Mouse (Mus musculus): ENCODE results near the gene Zcchc18. TPM values are rescaled to one million over a fixed set of nuclear protein-coding genes. Genes with fewer than 3 reads are reported as not detected.
"Not testable (repeated sequence)": the region's sequence is repeated elsewhere in the genome, so short reads cannot be mapped to it uniquely, and the experiment has no call there.

Gene Zcchc18
- 51.7 and 55.0 TPM in 2 replicates for polyA plus RNA-seq (2016; fragmentation: Nextera tagmentation; extraction: Ambion mirVana)

GRCm38 (mm10) chrX:136992978-136993547 lies at the start of gene Zcchc18:
Gene Zcchc18, plus strand, starts transcription at chrX:136993155.
- Histone ChIP-seq H3K27ac (0 out of 2 replicates have a peak within 1 kb of the TSS, but pooled peaks have one; percentile 36), H3K9ac (peak within 1 kb of the TSS; percentile 38; the same call in 1 of the 2 replicates), H3K4me2 (replicated peaks) (peak within 1 kb of the TSS; percentile 55), H3K9me3 (no peaks in the 10 kb centered on the region), H3K4me3 (peak within 1 kb of the TSS; percentile 43), H3K4me1 (no peaks in the 10 kb centered on the region), H3K27me3 (peaks cover 18% of the 10 kb centered on the region), H3K36me3 (no peaks in the 10 kb centered on the region)
- WGBS = 14% methylated on average over 26 of the region's 26 CpGs
- ATAC-seq (ENCODE audit: insufficient number of reproducible peaks, insufficient read depth, low FRiP score, low TSS enrichment) = peak; percentile 98

DNA sequence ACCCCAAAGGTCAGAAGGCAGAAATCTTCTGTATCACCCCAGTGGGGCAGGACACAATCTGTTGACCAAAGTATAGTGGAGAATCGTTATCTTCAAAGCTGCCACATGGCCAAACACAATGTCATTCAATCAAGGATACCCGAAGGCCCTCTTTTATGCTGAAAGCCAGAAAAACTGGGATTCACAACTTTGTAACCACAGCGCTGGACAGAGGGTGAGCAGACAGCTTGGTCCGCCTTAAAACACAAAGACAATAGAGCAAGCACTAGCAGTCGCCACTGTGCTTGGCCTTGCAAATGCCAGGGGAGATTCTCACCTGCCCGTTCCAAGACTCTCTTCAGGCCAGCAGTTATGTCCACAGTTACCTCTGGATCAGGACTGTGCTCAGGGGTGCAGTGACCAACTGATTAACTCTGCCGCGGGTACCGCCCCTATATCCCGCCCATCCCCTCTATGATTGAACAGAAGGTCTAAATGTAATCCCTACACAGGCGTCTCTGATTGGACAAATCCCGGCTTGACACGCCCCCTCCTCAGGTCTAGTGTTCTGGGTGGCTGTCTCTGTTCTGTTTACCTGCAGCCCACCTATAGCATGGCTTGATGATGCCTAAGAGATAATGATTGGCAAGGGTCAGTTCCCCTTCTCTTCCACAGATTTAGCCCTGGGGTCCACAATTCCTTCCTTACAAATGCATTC lies 35.2 kb upstream of the Zcchc18 start:
- not testable (repeated sequence) for H3K9ac ChIP-seq

DNA sequence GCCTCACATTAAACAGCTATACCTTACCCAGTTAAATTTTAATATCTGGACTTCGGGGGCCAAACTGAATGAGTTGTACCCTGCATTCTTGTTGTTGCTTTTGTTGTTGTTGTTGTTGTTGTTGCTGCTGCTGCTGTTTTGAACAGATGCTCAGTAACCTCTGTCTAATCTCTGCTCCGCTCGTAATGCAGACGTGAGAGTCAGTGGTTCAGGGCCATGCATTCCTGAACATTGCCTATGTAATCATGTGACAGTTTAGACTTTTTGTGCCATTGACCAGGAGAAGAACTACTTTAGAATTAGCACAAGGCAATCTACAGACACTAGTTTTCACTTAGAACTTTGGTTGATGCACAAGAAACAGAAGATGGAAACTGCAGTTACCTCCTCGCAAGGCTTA lies 34.7 kb upstream of the Zcchc18 start:
- not testable (repeated sequence) for H3K4me1 ChIP-seq; H3K9ac ChIP-seq; ATAC-seq (ENCODE audit: insufficient number of reproducible peaks, insufficient read depth, low FRiP score, low TSS enrichment); H3K9me3 ChIP-seq; H3K27ac ChIP-seq; H3K36me3 ChIP-seq; H3K27me3 ChIP-seq
- peak overlapping the region; percentile 36; the same call in 1 of the 2 replicates for H3K4me3 ChIP-seq
- H3K4me2 ChIP-seq (replicated peaks) = peak overlapping the region; percentile 38
- 57% methylated on average over 5 of the region's 5 CpGs for WGBS

More for the DNA sequence above, 35.2 kb upstream of the Zcchc18 start:
- ATAC-seq (ENCODE audit: insufficient number of reproducible peaks, insufficient read depth, low FRiP score, low TSS enrichment) = peak; percentile 99
- H3K27me3 ChIP-seq, H3K36me3 ChIP-seq, H3K9me3 ChIP-seq, H3K27ac ChIP-seq, H3K4me1 ChIP-seq: not testable (repeated sequence)
- whole genome bisulfite sequencing = 17% methylated on average over 13 of the region's 13 CpGs
- peak overlapping the region; percentile 36 for H3K4me3 ChIP-seq
- peak overlapping the region; percentile 38 for H3K4me2 ChIP-seq (replicated peaks)

- Histone ChIP-seq H3K36me3 (no peaks in the 10 kb centered on the region), H3K9me3 (no peaks in the 10 kb centered on the region), H3K27ac (no peak overlapping the region), H3K4me2 (replicated peaks) (no peak overlapping the region), H3K27me3 (no peaks in the 10 kb centered on the region), H3K4me1 (no peaks in the 10 kb centered on the region), H3K9ac (no peak overlapping the region), H3K4me3 (no peak overlapping the region)
- no peak for ATAC-seq (ENCODE audit: insufficient number of reproducible peaks, insufficient read depth, low FRiP score, low TSS enrichment)
- WGBS = 28% methylated on average over 2 of the region's 2 CpGs
Measured at GRCm38 (mm10) chrX:136959688-136960087, 33.3 kb upstream of the Zcchc18 start.

GRCm38 (mm10) chrX:136975397-136975796 lies 17.6 kb upstream of the Zcchc18 start, which contains the start of gene Tmsb15b2:
Gene Tmsb15b2, minus strand, starts transcription at chrX:136975497.
- not testable (repeated sequence) for H3K36me3 ChIP-seq; ATAC-seq (ENCODE audit: insufficient number of reproducible peaks, insufficient read depth, low FRiP score, low TSS enrichment); H3K27ac ChIP-seq; H3K27me3 ChIP-seq; H3K4me1 ChIP-seq; H3K9me3 ChIP-seq
- Histone ChIP-seq H3K9ac (peak within 1 kb of the TSS; percentile 47; the same call in 1 of the 2 replicates), H3K4me3 (peak within 1 kb of the TSS; percentile 46), H3K4me2 (replicated peaks) (peak within 1 kb of the TSS; percentile 55)
- WGBS = 86% methylated on average over 6 of the region's 6 CpGs

DNA sequence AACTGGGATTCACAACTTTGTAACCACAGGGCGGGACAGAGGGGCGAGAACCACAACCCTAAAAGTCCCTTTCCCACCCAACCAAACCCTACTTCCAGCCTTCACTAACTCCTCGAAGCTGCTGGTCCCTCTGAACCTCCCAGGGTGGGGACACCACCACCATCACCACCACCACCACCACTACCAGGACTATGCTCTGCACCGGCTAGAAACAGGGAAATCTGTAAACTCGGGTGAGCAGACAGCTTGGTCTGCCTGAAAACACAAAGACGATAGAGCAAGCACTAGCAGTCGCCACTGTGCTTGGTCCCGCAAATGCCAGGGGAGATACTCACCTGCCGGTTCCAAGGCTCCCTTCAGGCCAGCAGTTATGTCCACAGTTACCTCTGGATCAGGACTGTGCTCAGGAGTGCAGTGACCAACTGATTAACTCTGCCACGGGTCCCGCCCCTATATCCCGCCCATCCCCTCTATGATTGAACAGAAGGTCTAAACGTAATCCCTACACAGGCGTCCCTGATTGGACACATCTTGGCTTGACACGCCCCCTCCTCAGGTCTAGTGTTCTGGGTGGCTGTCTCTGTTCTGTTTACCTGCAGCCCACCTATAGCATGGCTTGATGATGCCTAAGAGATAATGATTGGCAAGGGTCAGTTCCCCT lies 16.4 kb upstream of the Zcchc18 start, which contains the start of the genes Tmsb15l and Tmsb15b1:
Tmsb15l (minus strand) TSS at position 446 of the 661 bp plus-strand sequence.
Tmsb15b1 (minus strand) TSS at position 451 of the 661 bp plus-strand sequence.
- peak; percentile 100 for ATAC-seq (ENCODE audit: insufficient number of reproducible peaks, insufficient read depth, low FRiP score, low TSS enrichment)

DNA sequence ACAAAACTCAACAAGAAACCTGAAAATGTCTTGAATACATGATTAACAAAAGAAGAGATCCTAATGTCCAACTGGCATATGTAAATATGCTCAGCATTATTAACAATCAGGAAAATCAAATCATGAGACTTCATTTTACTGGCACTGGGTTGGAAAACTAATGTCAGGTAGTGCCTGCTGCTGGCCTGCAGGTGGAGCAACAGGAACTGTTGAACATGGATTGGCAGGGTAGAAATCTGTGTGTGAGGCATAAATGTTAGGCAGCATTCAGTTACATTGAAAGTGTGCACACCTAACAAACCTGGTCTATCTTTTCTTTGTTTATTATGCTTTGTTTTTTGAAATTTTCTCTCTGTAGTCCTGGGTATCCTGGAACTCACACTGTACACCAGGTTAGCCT lies 14.3 kb upstream of the Zcchc18 start:
- Histone ChIP-seq H3K9me3 (no peaks in the 10 kb centered on the region), H3K4me3 (no peak overlapping the region), H3K36me3 (no peaks in the 10 kb centered on the region), H3K27me3 (no peaks in the 10 kb centered on the region), H3K9ac (no peak overlapping the region), H3K4me2 (replicated peaks) (no peak overlapping the region), H3K4me1 (no peaks in the 10 kb centered on the region), H3K27ac (no peak overlapping the region)
- no peak for ATAC-seq (ENCODE audit: insufficient number of reproducible peaks, insufficient read depth, low FRiP score, low TSS enrichment)

More for the DNA sequence above, 16.4 kb upstream of the Zcchc18 start, which contains the start of the genes Tmsb15l and Tmsb15b1:
- peak within 1 kb of the TSS; percentile 47; the same call in 1 of the 2 replicates for H3K9ac ChIP-seq
- H3K4me3 ChIP-seq = peak within 1 kb of the TSS; percentile 46
- WGBS = 27% methylated on average over 15 of the region's 15 CpGs
- H3K4me1 ChIP-seq = no peaks in the 10 kb centered on the region
- H3K4me2 ChIP-seq (replicated peaks) = peak within 1 kb of the TSS; percentile 55
- no peaks in the 10 kb centered on the region for H3K9me3 ChIP-seq
- no peaks in the 10 kb centered on the region for H3K36me3 ChIP-seq
- H3K27ac ChIP-seq = no peak within 1 kb of the TSS
- H3K27me3 ChIP-seq = no peaks in the 10 kb centered on the region

DNA sequence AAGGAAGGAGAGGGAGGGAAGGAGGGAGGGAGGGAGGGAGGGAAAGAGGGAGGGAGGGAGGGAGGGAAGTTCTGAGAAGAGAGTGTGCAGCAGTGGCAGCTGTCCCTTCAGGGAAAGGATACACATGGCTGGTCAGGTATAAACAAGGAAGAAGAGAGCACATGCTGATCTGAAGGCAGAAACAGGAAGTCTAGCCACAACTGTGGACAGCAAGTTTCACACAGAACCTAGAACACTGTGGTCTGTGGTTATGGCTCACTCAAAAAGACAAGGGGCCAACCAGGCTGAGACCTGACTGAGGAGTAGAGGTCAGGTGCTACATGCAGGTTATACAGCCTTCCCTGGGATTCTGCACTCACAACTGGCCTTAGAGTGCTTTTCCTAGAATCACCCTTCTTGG lies 6.9 kb upstream of the Zcchc18 start:
- Histone ChIP-seq H3K4me2 (replicated peaks) (no peak overlapping the region), H3K27ac (no peak overlapping the region), H3K9ac (no peak overlapping the region), H3K36me3 (no peaks in the 10 kb centered on the region), H3K4me3 (no peak overlapping the region), H3K27me3 (no peaks in the 10 kb centered on the region), H3K9me3 (no peaks in the 10 kb centered on the region), H3K4me1 (no peaks in the 10 kb centered on the region)
- ATAC-seq (ENCODE audit: insufficient number of reproducible peaks, insufficient read depth, low FRiP score, low TSS enrichment) = no peak

- H3K27me3 ChIP-seq = peaks cover 18% of the 10 kb centered on the region
- no peak overlapping the region for H3K4me2 ChIP-seq (replicated peaks)
- no peaks in the 10 kb centered on the region for H3K36me3 ChIP-seq
- H3K4me3 ChIP-seq = no peak overlapping the region
- ATAC-seq (ENCODE audit: insufficient number of reproducible peaks, insufficient read depth, low FRiP score, low TSS enrichment) = no peak
- no peak overlapping the region for H3K9ac ChIP-seq
- WGBS = 64% methylated on average over 2 of the region's 2 CpGs
- no peaks in the 10 kb centered on the region for H3K4me1 ChIP-seq
- no peaks in the 10 kb centered on the region for H3K9me3 ChIP-seq
- no peak overlapping the region for H3K27ac ChIP-seq
Measured at GRCm38 (mm10) chrX:136991274-136991673, 1.7 kb upstream of the Zcchc18 start.

DNA sequence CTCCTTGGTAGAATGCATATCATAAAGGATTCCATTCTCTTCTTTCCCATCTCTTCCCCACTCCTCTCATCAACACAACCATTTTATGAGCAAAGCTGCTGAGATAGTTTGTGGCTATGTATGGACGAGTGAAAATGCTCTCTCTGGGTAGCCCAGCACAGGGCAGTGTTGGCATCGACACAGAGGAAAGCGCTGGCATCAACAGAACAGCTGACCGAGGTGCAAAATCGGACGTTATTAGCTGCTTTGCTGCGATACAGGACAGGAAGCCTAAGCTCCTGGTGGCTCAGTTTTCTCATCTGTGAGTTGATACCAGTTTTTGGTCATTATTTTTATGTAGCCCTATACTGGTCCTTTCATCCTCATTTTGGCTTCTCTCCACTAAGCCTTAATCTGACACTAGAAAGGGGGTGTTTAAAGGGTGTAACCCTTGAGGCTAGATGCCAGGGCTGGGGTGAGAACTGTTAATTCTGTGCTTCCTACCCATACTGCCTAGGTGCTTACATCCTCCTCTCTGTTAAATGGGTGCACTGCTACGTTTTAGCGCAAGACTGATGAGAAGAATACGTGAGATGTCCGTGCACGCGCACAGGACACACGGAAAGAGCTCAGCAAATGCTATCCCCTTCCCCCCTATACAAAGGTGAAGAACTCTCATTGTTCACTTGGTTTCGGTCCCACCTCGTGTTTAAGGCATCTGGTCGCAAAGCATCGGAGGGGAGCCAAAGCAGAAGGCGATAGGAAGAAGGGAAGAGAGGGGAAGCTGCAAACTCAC lies 577 bp upstream of the Zcchc18 start:
- 21% methylated on average over 19 of the region's 19 CpGs for WGBS
- H3K27me3 ChIP-seq = peaks cover 18% of the 10 kb centered on the region
- H3K4me2 ChIP-seq (replicated peaks) = peak overlapping the region; percentile 55
- no peak overlapping the region for H3K9ac ChIP-seq
- H3K4me3 ChIP-seq = peak overlapping the region; percentile 43
- H3K4me1 ChIP-seq = no peaks in the 10 kb centered on the region
- ATAC-seq (ENCODE audit: insufficient number of reproducible peaks, insufficient read depth, low FRiP score, low TSS enrichment) = 0 out of 2 replicates have a peak, but pooled peaks have one; percentile 37
- no peaks in the 10 kb centered on the region for H3K9me3 ChIP-seq
- H3K27ac ChIP-seq = no peak overlapping the region
- H3K36me3 ChIP-seq = no peaks in the 10 kb centered on the region

- H3K9ac ChIP-seq = 0 out of 2 replicates have a peak overlapping the region, but pooled peaks have one; percentile 12
- no peaks in the 10 kb centered on the region for H3K36me3 ChIP-seq
- H3K4me1 ChIP-seq = no peaks in the 10 kb centered on the region
- H3K4me3 ChIP-seq = peak overlapping the region; percentile 43
- no peaks in the 10 kb centered on the region for H3K9me3 ChIP-seq
- peak overlapping the region; percentile 55 for H3K4me2 ChIP-seq (replicated peaks)
- H3K27me3 ChIP-seq = peaks cover 18% of the 10 kb centered on the region
- 21% methylated on average over 14 of the region's 14 CpGs for WGBS
- H3K27ac ChIP-seq = 0 out of 2 replicates have a peak overlapping the region, but pooled peaks have one; percentile 36
- ATAC-seq (ENCODE audit: insufficient number of reproducible peaks, insufficient read depth, low FRiP score, low TSS enrichment) = no peak
Measured at GRCm38 (mm10) chrX:136993641-136994040, 686 bp downstream of the Zcchc18 start.

Data from embryonic facial prominence, embryonic 12.5 days (tissue).